Mouse (Mus musculus): ENCODE results near the gene Dhrs7c. TPM values are rescaled to one million over a fixed set of nuclear protein-coding genes. Genes with fewer than 3 reads are reported as not detected.

Gene Dhrs7c
- polyA plus RNA-seq, 1 experiment: 0.08 TPM

- H3K36me3 ChIP-seq (ENCODE audit: control insufficient read depth, insufficient read depth): no peaks in the 10 kb centered on the region
- no peaks in the 10 kb centered on the region for H3K79me3 ChIP-seq (ENCODE audit: low read depth)
- no peak overlapping the region for H3K4me3 ChIP-seq (ENCODE audit: insufficient read depth, poor library complexity, severe bottlenecking)
- TF ChIP-seq CEBPB (IDR thresholded peaks at IDR 0.05; ENCODE audit: low read depth) (no peak), MYOD1 (IDR thresholded peaks at IDR 0.05; ENCODE audit: control insufficient read depth, insufficient read length, low read depth) (no peak), USF1 (IDR thresholded peaks at IDR 0.05; ENCODE audit: low read depth) (no peak), CTCF (IDR thresholded peaks at IDR 0.05; ENCODE audit: control insufficient read depth, insufficient read depth, insufficient read length) (no peak), MYOG (IDR thresholded peaks at IDR 0.05; ENCODE audit: control insufficient read depth, extremely low read depth, insufficient read length) (no peak), MAX (IDR thresholded peaks at IDR 0.05) (no peak), FOSL1 (IDR thresholded peaks at IDR 0.05; ENCODE audit: insufficient read depth, low read length, poor library complexity, severe bottlenecking) (no peak)
- H3ac ChIP-seq (ENCODE audit: control insufficient read depth, insufficient read length, low read depth): no peak overlapping the region
- no peaks in the 10 kb centered on the region for H3K79me2 ChIP-seq (ENCODE audit: control insufficient read depth, insufficient read depth)
- no peaks in the 10 kb centered on the region for H3K27me3 ChIP-seq (ENCODE audit: control insufficient read depth, insufficient read depth, insufficient read length)
Measured at GRCm38 (mm10) chr11:67829530-67829929, 31.5 kb downstream of the Dhrs7c start.

- H3K36me3 ChIP-seq (ENCODE audit: control insufficient read depth, insufficient read depth): no peaks in the 10 kb centered on the region
- H3K4me3 ChIP-seq (ENCODE audit: insufficient read depth, poor library complexity, severe bottlenecking): no peak overlapping the region
- no peaks in the 10 kb centered on the region for H3K79me3 ChIP-seq (ENCODE audit: low read depth)
- TF ChIP-seq MAX (IDR thresholded peaks at IDR 0.05) (no peak), USF1 (IDR thresholded peaks at IDR 0.05; ENCODE audit: low read depth) (no peak), MYOG (IDR thresholded peaks at IDR 0.05; ENCODE audit: control insufficient read depth, extremely low read depth, insufficient read length) (no peak)
- H3K79me2 ChIP-seq (ENCODE audit: control insufficient read depth, insufficient read depth): no peaks in the 10 kb centered on the region
- H3ac ChIP-seq (ENCODE audit: control insufficient read depth, insufficient read length, low read depth): no peak overlapping the region
- H3K27me3 ChIP-seq (ENCODE audit: control insufficient read depth, insufficient read depth, insufficient read length): no peaks in the 10 kb centered on the region
Measured at GRCm38 (mm10) chr11:67831820-67832219, 33.8 kb downstream of the Dhrs7c start.

- no peaks in the 10 kb centered on the region for H3K79me2 ChIP-seq (ENCODE audit: control insufficient read depth, insufficient read depth)
- no peak overlapping the region for H3K4me3 ChIP-seq (ENCODE audit: insufficient read depth, poor library complexity, severe bottlenecking)
- no peaks in the 10 kb centered on the region for H3K27me3 ChIP-seq (ENCODE audit: control insufficient read depth, insufficient read depth, insufficient read length)
- H3K79me3 ChIP-seq (ENCODE audit: low read depth): no peaks in the 10 kb centered on the region
- TF ChIP-seq MAX (IDR thresholded peaks at IDR 0.05) (no peak), CTCF (IDR thresholded peaks at IDR 0.05; ENCODE audit: control insufficient read depth, insufficient read depth, insufficient read length) (no peak), USF1 (IDR thresholded peaks at IDR 0.05; ENCODE audit: low read depth) (no peak), CEBPB (IDR thresholded peaks at IDR 0.05; ENCODE audit: low read depth) (no peak), MYOG (IDR thresholded peaks at IDR 0.05; ENCODE audit: control insufficient read depth, extremely low read depth, insufficient read length) (no peak), FOSL1 (IDR thresholded peaks at IDR 0.05; ENCODE audit: insufficient read depth, low read length, poor library complexity, severe bottlenecking) (no peak), MYOD1 (IDR thresholded peaks at IDR 0.05; ENCODE audit: control insufficient read depth, insufficient read length, low read depth) (no peak)
- no peak overlapping the region for H3ac ChIP-seq (ENCODE audit: control insufficient read depth, insufficient read length, low read depth)
- no peaks in the 10 kb centered on the region for H3K36me3 ChIP-seq (ENCODE audit: control insufficient read depth, insufficient read depth)
Measured at GRCm38 (mm10) chr11:67835408-67836078, 37.6 kb downstream of the Dhrs7c start.

GRCm38 (mm10) chr11:67839810-67840209 lies 41.8 kb downstream of the Dhrs7c start:
- Histone ChIP-seq H3K79me2 (ENCODE audit: control insufficient read depth, insufficient read depth) (no peaks in the 10 kb centered on the region), H3ac (ENCODE audit: control insufficient read depth, insufficient read length, low read depth) (no peak overlapping the region), H3K27me3 (ENCODE audit: control insufficient read depth, insufficient read depth, insufficient read length) (no peaks in the 10 kb centered on the region), H3K4me3 (ENCODE audit: insufficient read depth, poor library complexity, severe bottlenecking) (no peak overlapping the region), H3K79me3 (ENCODE audit: low read depth) (no peaks in the 10 kb centered on the region), H3K36me3 (ENCODE audit: control insufficient read depth, insufficient read depth) (no peaks in the 10 kb centered on the region)
- TF ChIP-seq USF1 (IDR thresholded peaks at IDR 0.05; ENCODE audit: low read depth): no peak
- peak; percentile 7 for TF ChIP-seq FOSL1 (IDR thresholded peaks at IDR 0.05; ENCODE audit: insufficient read depth, low read length, poor library complexity, severe bottlenecking)
- no peak for TF ChIP-seq CTCF (IDR thresholded peaks at IDR 0.05; ENCODE audit: control insufficient read depth, insufficient read depth, insufficient read length)
- peak; percentile 32 for TF ChIP-seq MAX (IDR thresholded peaks at IDR 0.05)
- TF ChIP-seq CEBPB (IDR thresholded peaks at IDR 0.05; ENCODE audit: low read depth): peak; percentile 12
- no peak for TF ChIP-seq MYOG (IDR thresholded peaks at IDR 0.05; ENCODE audit: control insufficient read depth, extremely low read depth, insufficient read length)
- TF ChIP-seq MYOD1 (IDR thresholded peaks at IDR 0.05; ENCODE audit: control insufficient read depth, insufficient read length, low read depth): no peak

GRCm38 (mm10) chr11:67845193-67845592 lies 47.2 kb downstream of the Dhrs7c start:
- Histone ChIP-seq H3K27me3 (ENCODE audit: control insufficient read depth, insufficient read depth, insufficient read length) (no peaks in the 10 kb centered on the region), H3K79me3 (ENCODE audit: low read depth) (no peaks in the 10 kb centered on the region), H3K4me3 (ENCODE audit: insufficient read depth, poor library complexity, severe bottlenecking) (no peak overlapping the region), H3ac (ENCODE audit: control insufficient read depth, insufficient read length, low read depth) (no peak overlapping the region), H3K36me3 (ENCODE audit: control insufficient read depth, insufficient read depth) (no peaks in the 10 kb centered on the region), H3K79me2 (ENCODE audit: control insufficient read depth, insufficient read depth) (no peaks in the 10 kb centered on the region)
- TF ChIP-seq USF1 (IDR thresholded peaks at IDR 0.05; ENCODE audit: low read depth) (no peak), MYOG (IDR thresholded peaks at IDR 0.05; ENCODE audit: control insufficient read depth, extremely low read depth, insufficient read length) (no peak), CEBPB (IDR thresholded peaks at IDR 0.05; ENCODE audit: low read depth) (no peak), MYOD1 (IDR thresholded peaks at IDR 0.05; ENCODE audit: control insufficient read depth, insufficient read length, low read depth) (no peak), FOSL1 (IDR thresholded peaks at IDR 0.05; ENCODE audit: insufficient read depth, low read length, poor library complexity, severe bottlenecking) (no peak), MAX (IDR thresholded peaks at IDR 0.05) (no peak), CTCF (IDR thresholded peaks at IDR 0.05; ENCODE audit: control insufficient read depth, insufficient read depth, insufficient read length) (no peak)

GRCm38 (mm10) chr11:67851770-67852169 lies 53.8 kb downstream of the Dhrs7c start:
- H3K27me3 ChIP-seq (ENCODE audit: control insufficient read depth, insufficient read depth, insufficient read length): no peaks in the 10 kb centered on the region
- no peak overlapping the region for H3ac ChIP-seq (ENCODE audit: control insufficient read depth, insufficient read length, low read depth)
- H3K79me2 ChIP-seq (ENCODE audit: control insufficient read depth, insufficient read depth): no peaks in the 10 kb centered on the region
- H3K4me3 ChIP-seq (ENCODE audit: insufficient read depth, poor library complexity, severe bottlenecking): no peak overlapping the region
- no peaks in the 10 kb centered on the region for H3K79me3 ChIP-seq (ENCODE audit: low read depth)
- TF ChIP-seq MYOD1 (IDR thresholded peaks at IDR 0.05; ENCODE audit: control insufficient read depth, insufficient read length, low read depth): no peak
- TF ChIP-seq USF1 (IDR thresholded peaks at IDR 0.05; ENCODE audit: low read depth): no peak
- TF ChIP-seq FOSL1 (IDR thresholded peaks at IDR 0.05; ENCODE audit: insufficient read depth, low read length, poor library complexity, severe bottlenecking): no peak
- TF ChIP-seq MYOG (IDR thresholded peaks at IDR 0.05; ENCODE audit: control insufficient read depth, extremely low read depth, insufficient read length): no peak
- H3K36me3 ChIP-seq (ENCODE audit: control insufficient read depth, insufficient read depth): peaks cover 6% of the 10 kb centered on the region

All from C2C12 (cell line).